Mouse (Mus musculus): ENCODE data around the gene Rnf144b. TPM values are rescaled to one million over a fixed set of nuclear protein-coding genes. Genes with fewer than 3 reads are reported as not detected.

Rnf144b gene
- polyA plus RNA-seq, 1 experiment, result 2.2 TPM

DNA sequence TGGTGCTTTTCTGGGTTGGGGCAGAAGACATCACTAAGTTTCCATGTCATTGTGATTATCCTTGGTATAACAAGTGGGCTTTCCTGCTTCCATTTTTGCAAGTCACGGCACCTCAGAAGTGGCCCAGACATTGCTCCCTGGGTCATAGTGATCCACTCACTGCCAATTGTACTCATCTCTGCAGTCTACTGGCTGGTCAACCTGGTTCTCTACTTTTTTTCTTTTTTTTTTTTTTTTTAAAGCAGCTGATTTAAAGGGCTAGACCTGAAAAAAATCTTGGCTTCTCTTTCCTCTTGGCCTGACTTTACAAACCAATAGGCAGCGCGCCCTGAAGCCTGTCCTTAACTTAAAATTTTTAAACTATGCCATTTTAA, 102.9 kb downstream of the Rnf144b start:
- TF ChIP-seq POLR2A (IDR thresholded peaks at IDR 0.05; ENCODE audit: borderline replicate concordance, extremely low read depth, insufficient read depth, insufficient read length, poor library complexity, severe bottlenecking) (no peak), CTCF (IDR thresholded peaks at IDR 0.05; ENCODE audit: borderline replicate concordance, extremely low read depth, insufficient read depth, insufficient read length) (no peak)
- DNase-seq (ENCODE audit: low read depth), result no peak

DNA sequence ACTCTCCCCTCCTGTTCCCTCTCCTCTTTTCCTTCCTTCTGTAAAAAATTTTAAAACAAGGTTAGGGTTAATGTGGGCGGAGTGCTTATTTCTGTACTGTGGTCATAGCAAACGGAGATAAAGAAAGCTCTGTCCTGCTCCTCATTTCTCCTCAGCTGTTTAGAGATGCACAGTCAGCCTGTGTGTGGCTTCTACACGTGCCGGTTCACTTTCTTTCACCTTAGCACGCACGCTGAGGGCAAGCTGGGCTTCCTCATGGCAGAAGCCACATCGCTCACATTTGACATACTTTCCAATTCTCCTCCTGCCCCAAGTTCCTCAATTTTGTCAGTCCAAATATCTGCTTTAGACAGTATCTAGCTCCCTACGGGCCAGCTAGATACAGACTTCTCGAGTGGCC, 103.3 kb downstream of the Rnf144b start:
- TF ChIP-seq POLR2A (IDR thresholded peaks at IDR 0.05; ENCODE audit: borderline replicate concordance, extremely low read depth, insufficient read depth, insufficient read length, poor library complexity, severe bottlenecking), result no peak
- no peak for TF ChIP-seq CTCF (IDR thresholded peaks at IDR 0.05; ENCODE audit: borderline replicate concordance, extremely low read depth, insufficient read depth, insufficient read length)
- no peak for DNase-seq (ENCODE audit: low read depth)

DNA sequence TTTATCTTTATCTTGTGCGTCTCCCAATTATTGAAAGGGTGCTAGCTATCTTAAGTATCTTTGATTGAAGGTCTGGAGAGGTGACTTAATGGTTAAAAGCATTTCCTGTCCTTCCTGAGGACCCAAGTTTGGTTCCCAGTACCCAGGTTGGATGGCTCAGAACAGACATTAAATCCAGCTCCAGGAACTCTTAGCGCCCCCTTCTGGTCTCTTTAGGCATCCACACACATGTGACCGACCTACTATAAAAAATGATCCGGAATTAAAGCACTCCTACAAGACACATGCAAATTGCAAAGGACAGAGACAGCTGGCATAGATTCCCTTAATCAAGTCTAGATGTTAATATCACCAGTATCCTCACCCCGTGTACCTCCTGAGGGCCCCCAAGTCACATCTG, 104.1 kb downstream of the Rnf144b start:
- TF ChIP-seq POLR2A (IDR thresholded peaks at IDR 0.05; ENCODE audit: borderline replicate concordance, extremely low read depth, insufficient read depth, insufficient read length, poor library complexity, severe bottlenecking) (no peak), CTCF (IDR thresholded peaks at IDR 0.05; ENCODE audit: borderline replicate concordance, extremely low read depth, insufficient read depth, insufficient read length) (no peak)
- DNase-seq (ENCODE audit: low read depth), result no peak

DNA sequence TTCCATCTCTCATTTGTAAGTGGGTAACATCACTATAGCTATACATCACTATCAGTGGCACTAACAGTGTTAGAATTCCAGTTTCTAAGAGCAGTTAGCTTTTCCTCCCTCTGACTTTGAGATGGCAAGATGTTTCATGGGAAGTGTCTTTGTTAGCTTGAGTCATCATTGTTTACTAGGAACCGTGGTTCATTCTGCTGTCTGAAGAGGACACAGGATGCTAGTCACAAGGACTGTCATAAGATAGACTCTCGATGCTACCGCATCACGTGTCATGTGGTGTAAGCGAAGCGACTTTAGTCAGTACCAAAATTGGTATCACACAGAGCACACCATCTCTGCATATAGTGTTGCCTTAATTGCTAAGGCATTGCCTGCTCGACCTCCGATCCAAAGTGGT, 105.7 kb downstream of the Rnf144b start:
- DNase-seq (ENCODE audit: low read depth), result no peak
- TF ChIP-seq POLR2A (IDR thresholded peaks at IDR 0.05; ENCODE audit: borderline replicate concordance, extremely low read depth, insufficient read depth, insufficient read length, poor library complexity, severe bottlenecking) (no peak), CTCF (IDR thresholded peaks at IDR 0.05; ENCODE audit: borderline replicate concordance, extremely low read depth, insufficient read depth, insufficient read length) (no peak)

DNA sequence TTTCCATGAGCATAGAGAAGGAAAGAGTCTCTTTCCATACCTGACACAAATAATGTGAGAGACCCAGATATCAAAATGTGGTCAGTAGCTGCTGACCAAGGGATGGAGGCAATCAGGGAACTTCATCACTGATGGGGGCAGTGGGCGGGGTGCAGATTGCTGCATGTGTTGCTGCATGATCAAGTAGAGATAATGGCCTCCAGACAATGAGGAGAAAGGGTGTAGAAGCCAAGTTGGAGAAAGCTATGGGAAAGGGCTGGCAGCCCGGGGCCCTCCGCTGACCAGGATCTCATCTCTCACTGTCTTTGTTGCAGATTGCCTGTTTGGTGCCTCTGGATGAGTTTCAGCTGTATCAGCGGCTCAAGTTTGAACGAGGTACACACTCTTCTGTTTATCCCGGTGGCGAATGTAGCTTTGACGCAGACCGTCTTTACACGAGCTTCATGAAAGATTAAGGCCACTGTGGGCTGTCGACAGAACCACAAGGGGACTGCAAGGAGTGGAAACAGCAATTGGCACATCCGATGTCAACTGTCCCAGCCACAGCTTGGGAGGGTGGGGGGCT, 106.3 kb downstream of the Rnf144b start:
- no peak for TF ChIP-seq POLR2A (IDR thresholded peaks at IDR 0.05; ENCODE audit: borderline replicate concordance, extremely low read depth, insufficient read depth, insufficient read length, poor library complexity, severe bottlenecking)
- no peak for TF ChIP-seq CTCF (IDR thresholded peaks at IDR 0.05; ENCODE audit: borderline replicate concordance, extremely low read depth, insufficient read depth, insufficient read length)
- DNase-seq (ENCODE audit: low read depth), result no peak

DNA sequence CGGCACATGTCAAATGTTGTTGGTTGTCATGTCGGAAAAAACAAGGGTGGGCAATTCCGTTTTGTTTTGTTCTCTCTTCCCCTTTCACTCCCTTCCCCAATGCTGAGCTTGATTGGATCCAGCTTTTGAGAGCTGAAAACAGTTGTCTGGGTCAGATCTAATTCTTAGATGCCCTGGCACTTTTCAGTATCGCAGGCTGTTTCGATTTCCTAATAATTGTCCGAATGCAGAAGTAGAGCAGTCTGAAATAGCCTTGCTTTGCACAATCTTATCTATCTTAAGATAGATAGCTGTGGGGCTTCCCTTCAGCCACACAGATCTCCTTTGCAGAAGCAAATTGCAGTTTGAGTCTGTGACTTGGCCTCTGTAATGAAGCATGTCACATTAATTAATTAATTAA, 109.7 kb downstream of the Rnf144b start:
- TF ChIP-seq POLR2A (IDR thresholded peaks at IDR 0.05; ENCODE audit: borderline replicate concordance, extremely low read depth, insufficient read depth, insufficient read length, poor library complexity, severe bottlenecking) (no peak), CTCF (IDR thresholded peaks at IDR 0.05; ENCODE audit: borderline replicate concordance, extremely low read depth, insufficient read depth, insufficient read length) (no peak)
- no peak for DNase-seq (ENCODE audit: low read depth)

DNA sequence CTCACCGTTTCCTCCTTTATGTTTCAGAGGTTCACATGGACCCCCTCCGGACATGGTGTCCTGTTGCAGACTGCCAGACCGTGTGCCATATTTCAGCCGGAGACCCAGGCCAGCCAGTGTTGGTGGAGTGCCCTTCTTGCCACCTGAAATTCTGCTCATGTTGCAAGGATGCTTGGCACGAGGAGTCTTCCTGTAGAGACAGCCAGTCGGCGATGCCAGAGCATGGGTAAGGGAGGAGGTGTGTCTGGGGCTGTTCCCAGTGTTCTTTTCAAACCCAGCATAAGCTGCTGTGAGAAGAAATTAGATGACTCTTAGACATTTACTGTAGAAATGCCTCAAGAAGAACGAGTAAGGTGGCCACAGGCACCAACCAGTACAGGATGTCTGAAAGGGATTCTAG, 114.9 kb downstream of the Rnf144b start:
- TF ChIP-seq CTCF (IDR thresholded peaks at IDR 0.05; ENCODE audit: borderline replicate concordance, extremely low read depth, insufficient read depth, insufficient read length), result no peak
- no peak for TF ChIP-seq POLR2A (IDR thresholded peaks at IDR 0.05; ENCODE audit: borderline replicate concordance, extremely low read depth, insufficient read depth, insufficient read length, poor library complexity, severe bottlenecking)
- no peak for DNase-seq (ENCODE audit: low read depth)

DNA sequence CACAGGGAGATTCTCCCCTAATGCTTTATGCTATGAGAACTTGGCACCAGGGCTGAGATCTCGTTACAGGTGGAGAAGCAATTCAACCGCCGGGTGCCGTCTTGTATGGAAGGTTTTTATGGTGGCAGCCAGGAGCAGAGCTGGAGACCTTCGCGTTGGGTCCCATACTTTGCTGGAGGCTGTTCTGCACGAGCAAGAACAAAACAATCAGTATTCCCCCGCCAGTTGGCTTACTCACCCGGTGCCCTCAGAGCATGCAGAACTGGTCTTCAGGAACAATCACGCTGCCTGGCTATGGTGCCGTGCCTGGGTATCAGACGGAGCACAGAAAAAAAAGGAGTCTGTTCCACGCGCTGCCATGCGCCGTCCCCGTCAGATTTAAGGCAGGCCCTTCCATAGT, 115.7 kb downstream of the Rnf144b start:
- DNase-seq (ENCODE audit: low read depth), result no peak
- TF ChIP-seq CTCF (IDR thresholded peaks at IDR 0.05; ENCODE audit: borderline replicate concordance, extremely low read depth, insufficient read depth, insufficient read length), result no peak
- TF ChIP-seq POLR2A (IDR thresholded peaks at IDR 0.05; ENCODE audit: borderline replicate concordance, extremely low read depth, insufficient read depth, insufficient read length, poor library complexity, severe bottlenecking), result no peak

DNA sequence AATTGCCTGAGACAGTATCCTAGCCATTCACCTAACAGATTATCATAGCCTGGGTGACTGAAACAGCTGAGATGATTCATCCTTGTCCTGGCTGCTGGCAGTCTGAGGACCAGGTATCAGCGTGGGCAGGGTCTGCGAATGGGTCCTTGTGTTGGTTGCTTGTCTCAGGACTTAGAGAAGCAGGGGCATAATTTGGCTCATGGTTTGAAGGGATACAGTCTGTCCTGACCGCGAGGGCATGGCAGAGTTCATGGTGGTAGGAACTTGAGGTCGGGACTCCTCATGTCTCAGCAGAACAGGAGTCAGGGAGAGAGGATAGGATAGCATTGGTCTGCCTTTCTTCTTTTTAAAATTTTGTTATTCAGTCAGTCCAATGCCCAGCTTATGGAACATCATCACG, 121.1 kb downstream of the Rnf144b start:
- TF ChIP-seq POLR2A (IDR thresholded peaks at IDR 0.05; ENCODE audit: borderline replicate concordance, extremely low read depth, insufficient read depth, insufficient read length, poor library complexity, severe bottlenecking), result no peak
- no peak for DNase-seq (ENCODE audit: low read depth)

DNA sequence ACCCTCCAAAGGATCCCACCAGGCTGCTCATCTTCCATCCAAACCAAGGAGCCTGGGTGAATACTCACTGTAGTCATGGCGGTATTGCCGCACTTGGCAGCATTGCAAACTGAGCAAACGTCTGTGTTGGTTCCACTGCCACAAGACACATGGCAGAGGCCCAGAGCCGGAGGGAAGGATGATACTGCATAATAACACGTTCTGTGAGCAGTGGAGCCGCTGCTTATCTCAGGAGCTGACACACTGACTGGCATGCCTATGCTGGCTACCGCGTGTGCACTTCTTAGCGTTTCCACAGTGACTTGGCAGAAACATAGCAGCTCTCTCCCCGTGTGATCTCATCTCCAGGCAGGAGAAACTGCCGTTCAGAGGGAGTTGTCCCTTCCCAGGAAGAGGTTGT, 122.3 kb downstream of the Rnf144b start:
- peak; percentile 92 for DNase-seq (ENCODE audit: low read depth)
- no peak for TF ChIP-seq CTCF (IDR thresholded peaks at IDR 0.05; ENCODE audit: borderline replicate concordance, extremely low read depth, insufficient read depth, insufficient read length)
- TF ChIP-seq POLR2A (IDR thresholded peaks at IDR 0.05; ENCODE audit: borderline replicate concordance, extremely low read depth, insufficient read depth, insufficient read length, poor library complexity, severe bottlenecking), result no peak

DNA sequence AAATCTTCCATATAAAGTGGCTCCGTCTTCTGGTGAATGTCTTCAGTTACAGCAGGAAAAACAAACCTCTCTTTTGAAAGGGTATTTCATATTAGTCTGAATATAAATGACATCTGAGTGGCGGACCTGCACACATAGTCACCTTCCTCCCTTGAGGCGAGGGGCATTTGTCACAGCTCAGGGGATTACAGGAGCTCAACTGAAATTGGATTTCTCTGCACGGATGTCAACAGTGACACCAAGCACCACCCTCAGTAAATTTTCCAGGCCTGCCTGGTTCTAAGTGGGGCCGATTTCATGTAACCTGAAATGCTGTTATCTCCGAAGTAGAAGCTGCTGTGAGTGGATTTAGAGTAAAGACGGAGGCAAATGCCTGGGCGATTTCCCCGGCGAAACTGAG, 124.0 kb downstream of the Rnf144b start:
- TF ChIP-seq CTCF (IDR thresholded peaks at IDR 0.05; ENCODE audit: borderline replicate concordance, extremely low read depth, insufficient read depth, insufficient read length) (no peak), POLR2A (IDR thresholded peaks at IDR 0.05; ENCODE audit: borderline replicate concordance, extremely low read depth, insufficient read depth, insufficient read length, poor library complexity, severe bottlenecking) (no peak)
- DNase-seq (ENCODE audit: low read depth), result peak; percentile 72

DNA sequence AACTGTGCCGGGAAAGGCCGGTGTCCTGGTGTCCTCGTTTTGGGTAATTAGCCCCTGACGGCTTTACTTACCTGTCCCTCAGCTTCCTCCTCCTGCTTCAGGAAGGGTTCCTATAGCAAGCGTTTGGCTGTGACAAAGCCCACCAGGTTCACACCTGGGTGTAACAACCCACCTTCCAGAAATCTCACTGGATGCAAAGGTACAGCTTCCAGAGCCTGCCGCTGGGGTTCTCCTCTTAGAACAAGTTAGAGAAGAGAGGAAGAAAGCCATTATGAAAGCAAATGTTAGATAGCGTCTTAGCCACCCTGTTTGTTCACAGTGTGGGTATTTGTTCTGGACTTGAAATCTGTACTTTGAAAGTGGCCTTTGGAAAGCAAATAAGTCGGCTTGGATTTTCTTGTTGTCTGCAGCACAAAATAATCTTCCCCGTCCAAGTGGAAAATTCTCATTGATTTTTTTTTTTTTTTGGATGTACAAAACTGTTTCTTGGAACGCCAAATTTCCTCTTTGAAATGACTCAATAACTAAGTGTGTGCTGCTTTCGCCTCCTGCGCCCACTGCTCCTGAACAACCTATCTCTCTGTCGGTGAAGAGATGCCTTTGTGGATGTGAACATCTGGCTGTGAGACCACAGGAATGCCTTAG, 124.8 kb downstream of the Rnf144b start:
- TF ChIP-seq POLR2A (IDR thresholded peaks at IDR 0.05; ENCODE audit: borderline replicate concordance, extremely low read depth, insufficient read depth, insufficient read length, poor library complexity, severe bottlenecking), result no peak
- no peak for TF ChIP-seq CTCF (IDR thresholded peaks at IDR 0.05; ENCODE audit: borderline replicate concordance, extremely low read depth, insufficient read depth, insufficient read length)
- DNase-seq (ENCODE audit: low read depth), result no peak

Measured in brain, embryonic 14.5 days (tissue).